Mouse (Mus musculus): ENCODE data around the gene Cd274.
A peak's percentile ranks its signal among the peaks of the same experiment; 100 is the strongest.

Cd274 gene

DNA sequence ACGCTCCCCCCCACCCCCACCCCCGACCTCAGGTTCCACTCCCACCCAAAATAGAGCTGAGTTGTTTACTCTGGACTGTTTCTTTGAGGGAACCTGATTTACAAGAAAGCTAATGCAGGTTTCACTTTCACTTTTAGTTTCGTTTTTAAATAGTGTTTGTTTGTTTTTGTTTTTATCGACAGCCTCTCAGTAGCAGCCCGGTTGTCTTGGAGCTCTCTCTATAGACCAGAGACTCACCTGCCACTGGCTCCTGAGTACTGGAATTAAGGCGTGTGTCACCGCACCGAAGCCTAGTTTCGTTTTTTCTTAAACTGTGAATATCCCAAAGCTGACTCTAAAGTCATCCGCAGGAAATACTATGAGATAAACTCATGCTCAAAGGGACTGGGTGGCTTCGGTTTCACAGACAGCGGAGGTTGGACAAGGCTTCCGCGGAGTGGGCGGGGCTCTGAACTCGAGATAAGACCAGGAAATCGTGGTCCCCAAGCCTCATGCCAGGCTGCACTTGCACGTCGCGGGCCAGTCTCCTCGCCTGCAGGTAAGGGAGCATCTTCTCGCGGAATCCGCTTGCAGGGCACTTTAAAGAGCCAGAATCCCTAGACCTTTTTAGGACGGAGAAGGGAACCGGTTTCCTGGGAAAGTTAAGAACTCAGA, at the start of gene Cd274, which contains the start of gene Plgrkt:
Gene Cd274, plus strand, starts transcription at position 487 of the 654 bp plus-strand sequence.
Gene Plgrkt, minus strand, starts transcription at position 422 of the 654 bp plus-strand sequence.
- ATAC-seq (ENCODE audit: low TSS enrichment): peak; percentile 74

DNA sequence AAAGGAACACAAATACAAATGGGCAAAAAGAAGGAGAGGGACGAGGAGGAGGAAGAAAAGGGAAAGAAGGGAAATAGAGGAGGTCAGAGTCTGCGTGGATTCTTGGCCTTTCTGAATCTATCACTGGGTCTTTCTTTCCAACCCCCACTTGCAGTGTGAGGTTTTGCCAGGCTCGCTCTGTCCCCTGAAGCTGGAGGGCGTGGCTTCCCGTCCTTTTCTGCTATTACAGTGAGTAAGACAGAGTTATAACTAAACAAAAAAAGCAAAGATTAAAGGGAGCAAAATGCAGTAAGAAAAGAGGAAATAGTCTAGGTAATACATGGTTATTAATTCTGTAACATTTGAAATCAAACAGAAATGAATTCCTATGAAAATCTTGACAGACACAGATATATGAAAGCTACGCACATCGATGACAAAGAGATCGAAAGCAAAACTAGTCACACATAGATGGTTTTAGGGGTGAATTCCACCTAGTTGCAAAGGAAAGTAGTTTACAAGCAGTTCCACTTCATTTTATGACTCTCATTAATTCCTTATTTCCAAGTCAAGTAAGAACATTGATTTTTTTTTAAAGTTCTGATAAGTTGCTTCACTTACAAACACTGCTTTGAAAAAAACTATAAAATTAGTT, 43.7 kb upstream of the Cd274 start:
- ATAC-seq (ENCODE audit: low TSS enrichment): no peak

DNA sequence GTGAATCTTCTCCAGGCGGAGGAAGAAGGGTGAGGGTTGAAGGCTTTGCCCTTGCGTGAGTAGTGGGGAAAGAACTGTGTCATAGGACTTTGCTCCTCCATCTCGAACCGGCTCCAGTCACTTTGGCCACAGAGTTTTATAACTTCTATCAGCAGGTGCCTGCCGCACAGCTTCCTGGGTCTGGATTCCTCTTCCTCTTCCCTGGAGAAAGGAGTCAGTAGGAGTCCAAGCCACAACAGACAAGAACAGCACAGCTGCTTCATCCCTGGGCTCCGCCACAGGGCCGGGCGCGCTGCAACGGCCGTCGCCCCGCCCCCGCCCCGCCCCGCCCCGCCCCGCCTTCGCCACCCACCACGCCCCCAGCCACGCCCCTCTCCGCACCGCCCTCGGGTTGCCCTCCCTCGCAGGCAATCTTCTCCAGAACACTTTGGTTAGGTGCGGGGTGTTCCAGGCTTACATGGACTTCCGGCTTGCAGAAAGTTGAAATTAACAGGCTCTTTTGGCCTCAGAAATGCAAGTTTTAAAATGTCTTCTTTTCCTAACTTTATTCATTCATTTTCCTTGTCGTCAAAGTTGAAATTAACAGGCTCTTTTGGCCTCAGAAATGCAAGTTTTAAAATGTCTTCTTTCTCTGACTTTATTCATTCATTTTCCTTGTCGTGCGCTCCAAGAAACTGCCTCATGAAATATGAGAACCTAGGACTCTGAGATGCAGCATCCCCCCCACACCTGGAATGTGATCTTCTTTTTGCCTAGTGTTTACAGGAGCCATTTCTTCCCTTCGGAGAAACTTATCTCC, 42.0 kb upstream of the Cd274 start, which contains the start of gene Insl6:
Gene Insl6, minus strand, starts transcription at position 304 of the 799 bp plus-strand sequence.
- ATAC-seq (ENCODE audit: low TSS enrichment): peak; percentile 83

DNA sequence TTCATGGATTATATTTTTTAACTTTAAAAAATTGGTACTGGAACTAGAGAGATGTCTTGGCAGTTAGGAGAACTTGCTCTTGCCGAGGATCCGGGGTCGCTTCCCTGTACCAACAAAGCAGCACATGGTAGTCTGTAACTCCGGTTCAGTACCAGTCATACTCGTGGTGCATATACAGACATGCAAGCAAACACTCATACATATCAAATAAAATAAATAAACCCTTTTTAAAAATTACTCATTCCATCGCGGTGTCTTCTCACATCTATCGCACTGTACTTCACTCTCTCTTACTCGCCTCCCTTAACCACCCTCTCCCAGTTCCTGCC, 41.4 kb upstream of the Cd274 start:
- ATAC-seq (ENCODE audit: low TSS enrichment): no peak

DNA sequence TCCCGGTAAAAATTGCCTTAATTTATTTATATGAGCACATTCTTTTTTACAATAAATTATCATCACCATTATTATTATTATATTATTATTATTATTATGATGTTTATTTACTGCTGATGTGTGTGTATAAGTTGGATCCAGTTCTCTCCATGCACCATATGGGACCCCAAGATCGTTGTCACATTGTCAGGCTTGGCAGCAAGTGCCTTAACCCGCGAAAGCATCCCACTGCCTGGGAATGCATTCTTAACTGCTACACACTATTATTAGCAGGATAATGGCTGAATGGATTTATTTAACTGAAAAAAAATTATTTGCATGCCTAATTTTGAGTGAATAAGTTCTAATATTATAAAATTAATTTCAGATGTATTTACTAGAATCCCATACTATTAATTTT, 40.9 kb upstream of the Cd274 start:
- no peak for ATAC-seq (ENCODE audit: low TSS enrichment)

DNA sequence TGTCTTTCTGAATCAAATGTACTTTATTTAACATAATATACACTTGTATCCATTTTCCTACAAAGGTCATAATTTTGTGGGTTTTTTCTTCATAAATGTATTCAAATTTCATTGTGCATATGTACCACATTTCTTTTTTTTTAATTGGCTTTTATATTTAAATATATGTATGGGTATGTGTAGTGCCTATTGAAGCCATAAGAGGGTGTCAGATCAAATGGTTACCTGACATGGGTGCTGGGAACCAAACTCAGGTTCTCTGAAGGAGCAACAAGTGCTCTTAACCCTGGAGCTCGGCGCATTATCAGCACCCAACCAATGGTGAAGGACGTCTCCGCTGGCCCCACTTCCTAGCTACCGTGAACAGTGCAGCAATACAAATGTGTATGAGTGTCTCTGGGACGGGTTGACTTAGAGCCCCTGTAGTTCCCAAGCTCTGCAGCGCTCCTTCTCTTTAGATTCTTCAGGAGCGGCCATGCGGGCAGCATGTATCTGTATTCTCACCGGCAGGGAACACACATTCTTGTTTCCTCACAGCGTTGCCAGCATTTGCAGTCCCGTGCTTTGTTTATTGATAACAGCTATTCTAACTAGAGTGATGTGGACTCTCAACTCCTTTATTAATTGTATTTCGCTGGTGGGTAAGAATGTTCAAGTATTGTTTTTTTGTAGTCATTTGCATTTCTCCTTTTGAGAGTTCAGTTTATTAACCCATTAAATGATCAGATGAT, 40.3 kb upstream of the Cd274 start:
- no peak for ATAC-seq (ENCODE audit: low TSS enrichment)

DNA sequence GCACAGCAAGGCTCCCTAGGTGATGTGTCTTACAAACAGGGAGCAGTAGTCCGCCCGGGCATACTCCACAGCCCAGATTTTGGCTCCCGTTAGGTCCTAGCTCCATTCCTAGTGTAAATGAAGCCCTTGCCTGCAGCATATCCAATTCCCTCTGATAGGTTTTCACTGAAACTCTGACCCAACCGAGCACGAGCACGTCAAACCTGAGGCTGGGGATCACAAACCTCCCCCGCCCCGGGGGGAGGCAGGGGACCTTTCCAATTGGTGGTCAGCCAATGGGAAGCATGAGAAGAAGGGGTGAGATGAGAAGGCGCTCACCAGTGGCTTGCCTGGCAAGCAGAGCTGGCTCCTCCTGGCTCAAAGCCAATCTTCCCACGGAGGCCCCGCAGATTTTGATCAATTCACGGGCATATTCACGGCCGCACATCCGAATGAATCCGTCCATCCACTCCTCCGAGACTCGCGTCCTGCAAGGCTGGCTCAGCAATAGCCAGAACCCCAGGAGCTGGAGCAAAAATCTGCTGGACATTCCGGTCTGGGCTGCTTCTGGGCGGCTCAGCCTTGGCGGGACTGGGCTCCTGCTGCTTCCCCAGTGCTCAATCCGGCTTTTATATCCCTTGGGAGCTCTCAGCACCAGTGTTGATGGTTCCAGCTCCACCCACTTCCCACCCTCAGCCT, 33.0 kb upstream of the Cd274 start, which contains the start of gene Rln1:
Gene Rln1, minus strand, starts transcription at position 603 of the 678 bp plus-strand sequence.
- ATAC-seq (ENCODE audit: low TSS enrichment): peak; percentile 74

DNA sequence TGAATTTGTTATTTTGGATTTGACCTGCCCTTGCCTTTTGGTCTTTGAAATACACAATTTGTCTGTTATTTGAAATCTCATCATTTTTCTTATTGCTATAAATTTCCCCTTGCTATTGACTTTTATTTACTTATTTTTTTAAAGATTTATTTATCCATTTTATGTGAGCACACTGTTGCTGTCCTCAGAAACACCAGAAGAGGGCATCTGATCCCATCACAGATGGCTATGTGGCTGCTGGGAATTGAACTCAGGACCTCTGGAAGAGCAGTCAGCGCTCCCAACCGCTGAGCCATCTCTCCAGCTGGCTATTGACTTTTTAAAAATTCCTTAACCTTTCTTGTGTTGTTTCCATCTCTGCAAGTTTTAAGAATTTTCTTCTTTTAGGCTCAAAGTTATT, 30.6 kb upstream of the Cd274 start:
- ATAC-seq (ENCODE audit: low TSS enrichment): no peak

DNA sequence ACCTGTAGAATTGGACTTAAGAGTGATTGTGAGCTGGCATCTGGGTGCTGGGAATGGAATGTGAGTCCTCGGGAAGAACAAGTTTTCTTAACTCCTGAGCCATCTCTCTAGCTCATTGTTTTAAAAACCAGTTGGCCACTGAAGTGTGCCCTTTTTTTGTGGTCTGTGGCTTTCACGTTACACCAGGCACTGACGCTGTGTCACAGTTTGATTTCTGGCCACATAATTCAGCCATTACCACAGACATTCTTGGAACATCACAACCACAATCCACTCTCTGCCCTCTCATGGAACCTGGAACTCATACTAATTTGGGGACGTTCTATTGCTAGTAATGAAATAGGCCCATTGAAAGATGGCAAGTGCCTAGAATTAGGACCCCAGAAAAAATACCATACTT, 26.2 kb upstream of the Cd274 start:
- ATAC-seq (ENCODE audit: low TSS enrichment): no peak

DNA sequence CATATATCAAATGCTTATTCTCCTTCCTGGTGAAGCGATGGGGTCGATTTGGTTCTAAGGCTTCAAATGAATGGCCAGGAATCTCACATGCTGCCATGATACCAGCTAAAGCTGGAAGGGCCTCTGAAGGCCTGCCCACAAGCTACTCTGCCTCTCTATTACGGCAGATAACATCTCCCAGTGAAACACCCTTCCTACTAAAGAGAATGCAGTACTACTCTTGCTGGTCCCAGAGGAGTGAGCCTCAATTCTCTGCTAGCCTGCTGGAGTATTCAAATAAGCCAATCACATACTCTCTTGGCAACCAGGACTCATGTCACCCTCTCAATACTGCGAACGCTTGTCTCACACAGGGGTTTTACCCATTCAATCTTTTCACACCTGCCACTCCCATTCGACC, 25.0 kb upstream of the Cd274 start:
- no peak for ATAC-seq (ENCODE audit: low TSS enrichment)

DNA sequence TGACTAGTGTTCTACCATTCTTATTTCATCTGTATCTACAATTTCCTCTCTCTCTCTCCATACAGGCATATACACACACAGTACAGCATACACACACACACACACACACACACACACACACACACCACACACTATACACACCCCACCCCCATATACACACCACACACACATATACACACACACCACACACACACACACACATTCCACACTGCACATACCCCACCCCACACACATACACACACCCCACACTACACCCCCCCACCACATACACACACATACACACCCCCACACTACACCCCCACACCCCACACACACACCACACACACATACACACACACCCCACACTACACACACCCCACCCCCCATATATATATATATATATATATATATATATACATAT, 22.4 kb upstream of the Cd274 start:
- ATAC-seq (ENCODE audit: low TSS enrichment): no peak

DNA sequence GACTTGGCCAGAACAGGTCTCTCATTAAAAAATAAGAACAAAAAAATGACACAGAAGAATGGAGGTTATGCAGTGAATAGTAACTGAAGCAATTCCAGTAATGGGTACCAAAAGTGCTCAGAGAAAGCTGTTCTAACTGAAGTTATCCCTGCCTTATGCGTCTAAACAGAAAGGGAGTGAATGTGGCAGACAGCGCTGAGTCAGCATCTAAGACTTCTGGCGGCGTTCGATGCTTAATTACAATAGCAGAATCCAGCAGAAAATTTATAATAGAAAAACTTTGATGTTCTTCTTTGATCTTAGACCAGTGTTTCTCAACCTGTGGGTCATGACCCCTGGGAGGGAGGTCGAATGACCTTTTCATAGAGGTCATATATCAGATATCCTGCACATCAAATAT, 21.6 kb upstream of the Cd274 start:
- ATAC-seq (ENCODE audit: low TSS enrichment): no peak

DNA sequence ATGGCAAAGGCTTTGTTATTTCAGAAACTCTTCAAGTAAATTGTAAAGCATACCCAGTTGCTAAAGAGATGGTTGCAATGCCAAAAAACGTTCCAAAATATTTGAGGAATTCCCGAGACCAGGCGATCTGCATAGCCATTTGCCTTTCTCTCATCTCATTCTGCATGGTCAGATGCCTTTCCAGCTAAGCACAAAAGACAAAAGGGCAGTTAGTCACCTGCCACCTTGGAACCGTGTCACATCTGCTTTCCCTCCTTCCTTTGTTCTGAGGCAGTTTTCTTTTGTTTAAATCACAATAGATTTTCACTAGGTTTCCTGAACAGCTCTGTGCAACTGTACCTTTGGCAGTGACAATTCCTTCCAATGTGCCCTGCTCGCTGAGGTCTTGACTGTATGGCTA, 16.3 kb upstream of the Cd274 start:
- ATAC-seq (ENCODE audit: low TSS enrichment): no peak

DNA sequence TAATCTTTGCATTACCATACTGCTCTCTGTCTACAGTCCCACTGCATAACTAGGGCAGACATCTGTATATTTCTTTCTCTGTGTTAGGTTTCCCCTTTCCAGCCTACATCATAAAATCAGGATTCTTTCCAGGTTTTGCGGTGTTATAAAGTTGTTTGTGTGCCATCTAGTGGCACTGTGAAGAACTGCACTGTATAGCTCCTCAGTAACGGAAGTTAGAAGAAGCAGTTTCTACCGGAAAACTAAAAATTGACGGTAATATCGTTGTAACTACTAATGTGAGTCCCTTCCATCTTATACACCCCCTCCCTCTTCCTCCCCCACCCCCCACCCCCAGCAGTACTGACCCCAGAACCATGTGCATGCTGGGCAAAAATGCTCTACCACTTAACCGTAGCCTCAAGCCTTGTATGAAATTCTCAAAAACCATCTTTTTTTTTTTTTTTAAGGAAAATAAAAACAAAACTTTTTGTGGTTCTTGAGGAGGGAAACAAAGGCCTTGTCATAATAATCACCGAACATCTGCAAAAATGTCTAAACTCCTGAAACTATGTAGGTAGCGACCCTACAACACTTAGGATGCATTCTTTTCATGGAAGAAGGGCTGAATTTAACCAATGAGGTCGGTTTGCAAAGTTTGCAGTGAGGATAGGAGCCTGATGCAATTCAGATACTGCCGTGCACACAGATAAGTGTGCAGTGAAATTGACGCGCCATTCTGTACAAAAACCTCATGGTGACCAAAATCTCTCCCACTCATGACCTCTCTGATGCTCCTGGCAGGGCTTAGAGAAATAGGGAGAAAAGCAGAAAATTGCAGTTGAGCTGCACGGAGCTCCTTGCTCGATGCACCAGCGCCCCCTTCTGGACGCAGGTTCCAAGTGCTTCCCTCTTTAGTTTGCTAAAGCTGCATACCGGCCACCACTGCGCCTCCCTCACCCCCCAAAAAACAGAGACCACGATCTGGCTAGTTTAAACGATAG, 12.1 kb upstream of the Cd274 start:
- peak; percentile 85 for ATAC-seq (ENCODE audit: low TSS enrichment)

DNA sequence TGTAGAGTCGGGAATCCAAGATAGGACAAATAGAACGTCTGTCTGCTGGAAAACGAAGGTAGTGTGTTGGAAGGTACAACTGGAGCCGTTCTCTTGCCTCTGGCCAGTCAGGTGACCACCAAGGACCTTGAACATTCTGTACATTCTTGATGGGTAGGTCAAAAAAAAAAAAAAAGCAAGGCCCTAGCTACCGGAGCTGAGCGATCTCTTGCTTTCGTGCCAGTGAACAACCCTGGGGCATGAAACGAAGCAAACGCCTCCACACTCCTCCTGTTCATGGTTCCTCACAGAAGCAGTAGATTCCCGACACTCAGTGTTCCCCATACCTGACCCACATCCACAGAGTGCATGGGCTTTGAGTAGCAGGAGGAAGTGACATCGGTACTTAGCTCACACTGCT, 11.0 kb upstream of the Cd274 start:
- no peak for ATAC-seq (ENCODE audit: low TSS enrichment)

DNA sequence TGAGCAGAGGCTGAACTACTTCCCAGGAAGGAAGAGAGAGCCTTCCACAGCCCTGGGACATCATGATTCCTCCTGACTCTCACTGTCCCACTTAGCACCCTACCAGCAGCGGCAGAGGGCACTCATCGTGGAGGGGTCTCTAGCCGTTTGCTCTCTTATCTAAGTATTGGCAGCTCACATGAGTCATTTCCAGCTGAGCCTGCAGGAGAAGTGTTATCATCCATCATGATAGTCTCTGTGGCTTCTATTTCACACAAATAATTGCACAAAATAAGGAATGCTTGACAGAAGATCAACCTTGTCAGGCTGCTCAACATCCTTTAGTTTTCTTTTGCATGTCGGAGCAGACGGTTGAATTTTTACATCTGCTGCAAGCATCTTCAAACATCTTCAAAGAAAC, 7.0 kb upstream of the Cd274 start:
- no peak for ATAC-seq (ENCODE audit: low TSS enrichment)

DNA sequence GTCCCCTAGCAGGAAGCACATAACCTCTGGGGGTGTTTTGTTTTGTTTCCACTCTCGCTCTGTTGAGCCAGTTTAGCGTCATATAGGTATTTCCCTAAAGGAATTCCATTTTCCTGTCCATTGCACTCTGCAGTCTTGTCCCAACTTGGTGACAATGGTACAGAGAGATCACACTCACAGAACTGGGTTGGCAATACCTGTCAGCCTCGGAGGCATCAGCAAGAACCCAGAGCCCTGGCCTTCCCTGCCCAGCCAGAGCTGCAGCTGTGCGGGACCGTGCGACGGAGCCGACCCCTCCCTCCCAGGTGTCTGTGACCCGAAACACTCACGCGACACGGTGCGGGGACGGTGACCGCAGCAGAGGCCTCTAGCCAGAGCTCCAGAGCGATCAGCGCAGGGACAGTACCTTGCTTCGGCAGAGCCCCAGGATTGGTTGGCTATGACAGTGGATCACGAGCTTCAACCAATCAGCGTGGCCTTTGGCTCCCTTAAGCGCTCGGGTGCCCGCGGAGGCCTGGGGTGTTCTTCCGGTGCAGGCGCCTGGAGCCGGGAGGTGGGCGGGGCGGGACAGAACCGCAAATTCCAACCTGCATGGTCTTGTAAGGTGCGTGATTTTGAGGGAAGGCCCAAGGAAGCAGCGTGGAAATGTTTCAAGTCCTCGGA, 5.7 kb upstream of the Cd274 start:
- ATAC-seq (ENCODE audit: low TSS enrichment): peak; percentile 99

DNA sequence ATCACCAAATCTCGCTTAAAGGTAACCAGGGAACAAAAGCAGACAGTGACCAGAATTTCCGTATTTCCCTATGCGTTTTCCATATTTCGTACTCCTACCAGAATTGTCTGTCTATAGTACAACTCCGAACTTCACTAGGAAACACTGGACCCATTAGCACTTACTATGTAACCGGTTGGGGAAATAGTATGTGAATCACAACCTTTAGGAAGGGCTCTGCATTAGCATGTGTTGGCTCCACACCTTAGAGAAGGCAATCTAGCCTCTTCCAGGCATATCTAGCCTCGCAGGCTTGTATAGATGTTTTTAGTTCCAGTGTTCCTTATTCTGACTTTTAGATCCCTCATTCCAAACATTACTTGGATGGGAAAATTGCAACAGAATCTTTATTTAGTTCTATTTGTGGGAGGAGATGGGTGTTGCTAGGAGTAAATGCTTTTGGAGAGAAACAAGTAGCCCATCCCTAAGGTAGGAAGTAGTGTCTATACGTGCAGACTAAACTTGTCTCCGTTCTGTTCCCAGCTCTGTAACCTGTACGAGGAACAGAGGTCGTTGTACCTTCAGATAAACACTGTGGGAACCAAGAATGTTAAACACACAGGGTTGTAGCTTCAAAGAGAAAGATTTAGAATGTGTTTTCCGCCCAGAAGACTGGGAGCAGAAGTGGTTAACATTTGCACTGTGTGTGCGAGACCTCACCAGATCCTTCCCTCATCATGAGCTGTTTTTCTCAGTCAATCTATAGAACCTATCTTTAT, 4.9 kb upstream of the Cd274 start:
- ATAC-seq (ENCODE audit: low TSS enrichment): peak; percentile 24; the same call in 1 of the 2 replicates

DNA sequence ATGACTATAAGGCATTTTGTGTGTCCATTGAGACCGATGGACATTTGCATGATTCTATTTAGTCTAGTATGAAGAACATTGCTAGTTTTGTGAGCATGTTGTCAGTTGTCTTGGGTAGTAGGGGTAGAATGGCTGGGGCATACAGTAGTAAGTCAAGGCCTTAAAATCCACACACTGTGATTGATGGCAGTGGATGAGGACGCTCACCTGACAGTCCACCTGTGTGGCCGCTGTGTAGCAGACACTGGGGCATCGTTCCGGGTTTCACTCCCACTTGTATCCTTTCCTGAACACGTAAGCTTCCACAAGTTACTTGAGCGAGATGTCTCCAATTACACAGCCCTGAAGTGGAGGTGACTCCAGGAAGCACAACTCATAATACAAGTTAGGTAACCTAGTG, 3.7 kb upstream of the Cd274 start:
- ATAC-seq (ENCODE audit: low TSS enrichment): no peak

Data from frontal cortex, adult (tissue).